Mouse (Mus musculus): ENCODE results near the gene Cnnm2.

Gene Cnnm2

DNA sequence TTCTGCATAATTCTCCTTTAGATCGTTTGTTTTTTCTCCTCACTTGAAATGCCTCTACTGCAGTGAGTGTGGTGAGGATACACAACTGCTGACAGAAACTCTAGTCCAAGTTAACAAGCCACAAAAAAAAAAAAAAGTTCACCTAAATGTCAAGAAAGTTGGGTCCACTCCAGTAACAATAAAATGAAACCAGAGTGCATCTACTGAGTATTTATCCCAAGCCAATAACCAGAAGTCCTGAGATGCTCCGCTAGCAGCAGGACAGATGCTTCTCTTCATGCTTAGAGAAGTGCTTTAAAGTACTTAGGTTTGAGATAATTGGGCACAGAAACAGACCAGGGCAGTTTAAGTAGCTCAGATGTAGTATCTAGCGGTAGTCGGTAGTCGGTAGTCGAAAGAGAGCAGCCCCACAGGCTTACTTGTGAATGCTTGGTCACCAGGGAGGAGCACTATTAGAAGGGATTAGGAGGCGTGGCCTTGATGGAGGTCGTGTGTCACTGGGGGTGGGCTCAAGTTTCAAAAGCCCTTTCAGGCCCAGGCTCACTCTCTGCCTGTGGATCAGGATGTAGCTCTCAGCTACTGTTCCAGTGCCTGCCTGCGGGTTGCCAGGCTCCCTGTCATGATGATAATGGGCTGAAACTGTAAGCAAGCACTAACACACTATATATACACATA lies 154.1 kb downstream of the Cnnm2 start:
- in situ Hi-C loops (cut with MseI, MboI), result no loop called here

DNA sequence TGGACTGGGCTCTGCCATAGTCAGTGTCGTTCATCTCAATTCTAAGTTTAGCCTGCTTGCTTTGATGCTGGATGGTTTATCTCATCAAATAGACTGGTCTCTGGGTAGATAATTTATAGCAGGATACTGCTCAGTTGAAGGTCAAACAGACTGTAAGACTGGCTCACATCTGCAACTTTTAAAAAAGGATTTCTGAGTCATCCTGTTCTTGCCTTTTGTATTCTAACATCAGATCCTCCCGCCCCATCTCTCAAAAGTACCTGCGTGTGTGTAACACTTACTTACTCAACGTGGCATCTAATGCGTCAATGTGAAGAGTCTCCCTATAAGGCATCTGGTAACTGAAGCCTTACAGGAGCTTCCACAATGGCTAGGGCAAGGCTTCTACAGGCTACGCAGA lies 159.2 kb downstream of the Cnnm2 start:
- in situ Hi-C loops (cut with MseI, MboI), result no loop called here

DNA sequence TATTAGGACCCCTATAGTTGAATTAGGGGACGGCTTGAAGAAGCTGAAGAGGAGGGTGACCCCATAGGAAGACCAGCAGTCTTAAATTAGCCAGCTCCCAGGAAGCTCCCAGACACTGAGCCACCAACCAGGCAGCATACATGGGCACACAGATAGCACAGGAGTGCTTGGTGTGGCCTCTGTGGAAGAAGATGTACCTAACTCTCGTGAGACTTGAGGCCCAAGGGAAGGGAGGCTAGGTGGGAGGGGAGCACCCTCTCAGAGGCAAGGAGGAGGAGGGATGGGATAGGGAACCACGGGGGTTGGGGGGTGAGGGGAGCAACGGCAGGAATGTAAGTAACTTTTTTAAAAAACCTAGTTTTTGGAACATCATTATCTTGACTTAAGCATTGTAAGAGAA lies 165.0 kb downstream of the Cnnm2 start:
- in situ Hi-C loops (cut with MseI, MboI), result no loop called here

GRCm38 (mm10) chr19:46926951-46927350 lies 165.6 kb downstream of the Cnnm2 start:
- in situ Hi-C loops (cut with MseI, MboI), result no loop called here

DNA sequence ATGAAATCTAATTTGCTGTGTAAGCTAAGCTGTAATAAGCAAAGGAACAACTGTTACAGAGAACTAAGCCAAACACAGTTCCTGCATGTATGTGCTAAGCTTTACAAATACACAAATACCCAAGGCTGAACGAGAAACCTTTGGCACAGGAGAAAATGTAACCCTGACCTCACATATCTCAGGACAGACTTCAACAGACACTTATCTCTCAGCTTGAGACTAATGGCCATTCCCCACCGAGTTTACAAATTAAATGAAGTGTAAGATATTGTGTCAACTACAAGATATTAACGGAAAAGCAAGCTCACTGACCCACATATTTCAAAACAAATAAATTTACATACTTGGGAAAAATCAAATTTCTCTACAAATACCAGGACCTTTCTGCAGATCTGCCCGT lies 166.7 kb downstream of the Cnnm2 start:
- in situ Hi-C loops (cut with MseI, MboI), result no loop called here

DNA sequence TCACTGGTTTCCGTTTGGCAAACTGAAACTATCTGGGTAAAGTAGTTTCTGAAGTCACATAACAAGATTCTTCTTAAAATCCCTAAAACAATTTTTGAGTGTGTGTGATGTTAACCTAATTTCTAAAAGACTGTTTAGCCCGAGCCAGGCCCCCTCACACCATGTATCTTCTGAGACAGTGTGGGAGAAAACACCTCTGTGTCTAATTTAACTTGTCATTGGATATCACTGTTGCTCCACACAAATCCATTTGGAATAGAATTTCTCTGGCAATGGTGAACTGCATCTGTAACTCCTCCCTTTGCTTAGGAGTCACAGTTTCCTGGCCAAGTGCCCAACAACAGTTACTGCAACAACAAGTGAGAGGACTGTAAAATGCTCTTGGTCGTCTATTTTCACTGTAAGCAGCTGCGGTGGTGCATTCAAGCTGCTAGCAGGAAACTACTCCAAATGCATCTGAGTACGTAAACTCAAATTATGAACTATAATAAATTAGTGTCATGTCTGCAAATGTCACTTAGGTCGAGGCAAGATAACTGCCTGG lies 167.7 kb downstream of the Cnnm2 start:
- in situ Hi-C loops (cut with MseI, MboI), result no loop called here

Data from mouse trophoblast stem cell (cell line).